Mouse (Mus musculus) layer of hippocampus, postnatal 25 days (tissue): ENCODE results near the gene Slit3. TPM values are rescaled to one million over a fixed set of nuclear protein-coding genes. Genes with fewer than 3 reads are reported as not detected.

ENCODE experiments used
- DNase-seq, 2 experiments: peaks; one replicate each; pipeline ENCODE4 v3.0.0; 2022; ENCODE audit warnings: mixed read lengths in 2 of 2, low spot score in 1 of 2; ENCODE audit errors: extremely low spot score in 1 of 2
- total RNA-seq, 2 experiments: library from RNA; stranded (reverse); gene quantifications; 2 replicates each; pipeline ENCODE4 v1.2.3; 2021

The Slit3 gene
- total RNA-seq, 2 experiments from 2014 or later, result 86.6 to 115 TPM

DNA sequence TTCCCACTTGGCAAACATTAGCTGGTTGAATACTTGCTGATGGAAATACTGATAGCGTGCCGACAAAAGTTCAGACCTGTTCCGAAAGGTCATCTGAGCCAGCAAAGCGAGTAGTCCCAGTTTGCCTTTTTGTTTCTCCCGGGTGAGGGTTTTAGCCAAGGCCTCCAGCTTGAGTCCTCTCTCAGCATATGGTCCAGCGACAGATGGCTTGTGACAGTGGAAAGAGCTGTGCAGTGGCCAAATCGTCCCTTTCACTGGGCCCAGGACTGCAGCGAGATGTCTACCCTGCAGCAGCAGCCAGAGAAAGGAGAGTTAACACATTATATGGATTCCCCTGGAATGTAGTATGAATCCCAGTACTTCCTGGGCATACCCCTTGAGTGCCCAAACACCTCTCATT lies 215.5 kb downstream of the Slit3 start:
- DNase-seq, result no peak

DNA sequence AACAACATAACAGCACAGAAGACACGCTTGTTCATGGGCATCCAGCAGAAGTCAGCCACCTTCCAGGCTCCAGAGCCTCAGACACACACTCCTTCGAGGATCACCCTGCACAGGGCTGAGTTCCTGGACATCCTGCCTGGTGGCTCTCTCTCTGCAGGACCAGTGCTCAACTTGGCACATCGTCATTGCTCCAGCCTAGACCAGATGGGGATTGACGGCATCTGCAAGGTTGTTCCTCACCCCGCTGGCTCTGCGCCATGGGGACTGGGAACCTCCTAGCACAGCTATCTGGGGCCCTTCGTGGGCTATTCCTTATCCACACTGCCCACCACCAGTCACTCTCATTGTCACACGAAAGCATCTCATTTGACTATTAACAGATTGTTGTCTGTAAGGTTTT lies 216.5 kb downstream of the Slit3 start:
- no peak for DNase-seq

DNA sequence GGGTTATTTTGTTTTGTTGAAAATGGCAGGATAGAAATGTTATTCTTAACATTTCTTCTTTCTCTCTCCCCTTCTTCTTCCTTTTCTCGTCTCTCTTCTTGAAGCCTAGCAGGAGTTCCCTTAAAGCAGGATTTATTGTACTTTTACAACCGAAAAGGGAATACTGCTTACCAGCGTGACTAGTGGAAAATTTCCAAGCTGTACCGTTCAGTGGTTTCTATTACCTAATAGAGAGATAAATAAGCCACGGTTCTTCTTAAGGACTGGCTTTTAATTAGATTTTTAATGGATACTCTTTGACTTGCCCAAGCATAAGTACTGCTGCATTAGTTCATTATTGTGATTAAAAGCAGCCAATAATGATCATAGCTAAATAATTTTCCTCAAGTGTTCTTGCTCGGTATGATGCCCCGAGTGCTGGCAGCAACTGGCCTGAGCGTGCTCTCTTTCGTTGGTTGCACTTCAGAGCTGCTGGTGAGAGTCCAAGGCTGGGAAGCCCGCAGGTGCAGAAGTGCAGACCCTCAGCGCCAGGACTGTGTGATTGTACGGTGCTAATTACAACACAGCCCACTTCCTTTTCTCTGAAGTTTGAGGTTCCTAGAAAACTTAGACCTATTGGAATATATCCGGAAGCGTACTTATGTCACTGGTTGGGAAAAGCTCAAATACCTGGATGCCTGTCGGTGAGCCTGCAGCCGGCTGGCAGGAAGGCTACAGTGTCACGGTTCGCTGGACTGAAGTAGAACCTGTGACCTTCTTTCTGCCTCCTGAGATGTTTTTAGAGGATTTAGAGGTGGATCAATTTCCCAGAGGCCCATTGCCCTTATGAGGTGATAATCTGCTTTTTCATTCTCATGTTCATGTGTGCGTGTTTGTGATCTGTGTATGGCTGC lies 217.1 kb downstream of the Slit3 start:
- DNase-seq, result no peak

DNA sequence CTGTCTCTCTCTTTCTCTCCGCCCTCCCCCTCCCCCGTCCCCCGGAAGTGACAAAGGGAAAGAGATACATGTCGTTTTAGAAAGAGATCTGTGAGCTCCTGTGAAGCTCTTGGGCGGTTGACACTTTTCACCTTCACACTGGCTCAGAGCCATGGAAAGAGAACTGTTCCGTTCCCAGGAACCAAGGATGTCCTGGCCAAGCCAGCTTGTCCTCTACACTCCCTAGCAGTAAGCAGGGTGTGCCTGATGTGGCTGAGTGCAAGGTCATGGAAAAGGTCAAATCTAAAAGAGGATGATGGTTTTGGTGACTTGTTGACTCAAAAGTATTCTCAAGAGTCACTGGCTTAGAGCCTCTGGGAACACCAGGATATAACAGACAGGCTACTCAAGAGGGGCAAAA lies 219.7 kb downstream of the Slit3 start:
- no peak for DNase-seq

DNA sequence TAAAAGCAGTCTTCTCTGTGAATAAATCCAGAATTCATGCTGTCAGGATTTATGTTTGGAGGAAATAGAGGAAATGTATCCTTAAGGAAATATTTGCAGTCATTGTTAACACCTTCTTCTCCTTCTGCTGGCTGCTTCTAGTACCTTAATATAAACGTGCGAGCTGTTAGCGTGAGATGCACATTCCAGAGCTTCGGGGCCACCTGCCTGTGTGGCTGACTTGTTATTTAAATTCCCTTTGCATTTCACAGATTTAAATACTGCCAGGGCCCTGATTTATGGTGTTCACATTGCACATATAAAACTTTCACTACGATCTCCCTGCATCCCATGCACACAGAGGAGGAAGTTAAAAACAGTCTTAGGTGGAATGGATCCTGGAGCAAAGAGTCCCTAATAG lies 221.5 kb downstream of the Slit3 start:
- DNase-seq, result no peak

DNA sequence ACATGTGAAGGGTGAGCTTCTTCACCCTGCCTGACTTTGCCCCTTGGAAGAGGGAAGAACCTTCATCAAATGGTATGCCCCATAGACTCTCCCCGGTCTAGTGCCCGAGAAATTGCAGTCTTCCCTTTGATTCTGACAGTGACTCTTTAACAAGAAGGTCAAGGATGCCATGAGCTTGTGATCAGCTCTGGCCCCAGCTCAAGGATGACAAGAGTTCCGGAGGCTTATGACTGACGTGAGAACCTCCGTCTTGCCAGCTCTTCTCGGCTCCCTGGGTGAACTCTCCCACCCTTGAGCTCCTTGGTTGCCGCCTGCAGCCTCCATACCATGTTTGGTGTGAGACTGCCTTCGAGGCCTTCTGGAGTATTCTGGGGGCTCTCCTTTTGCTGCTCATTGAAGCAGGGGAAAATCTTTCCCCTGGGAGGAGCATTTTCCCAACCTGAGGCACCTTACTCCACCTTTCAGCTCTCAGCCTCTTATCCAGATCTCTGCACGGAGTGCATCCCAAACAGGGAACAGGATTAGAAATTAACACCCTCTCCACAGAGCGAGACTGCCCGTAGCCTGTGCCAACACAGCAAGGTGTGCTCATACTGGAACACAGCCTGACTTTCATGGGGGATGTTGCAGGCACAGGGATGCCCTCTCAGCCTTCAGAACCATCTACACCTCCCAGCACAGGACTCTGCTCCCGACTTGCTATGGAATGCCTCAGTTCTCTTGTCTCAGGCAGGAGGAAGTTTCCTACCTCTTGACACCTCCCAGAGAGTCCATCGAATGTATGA lies 224.9 kb downstream of the Slit3 start:
- DNase-seq, result no peak

DNA sequence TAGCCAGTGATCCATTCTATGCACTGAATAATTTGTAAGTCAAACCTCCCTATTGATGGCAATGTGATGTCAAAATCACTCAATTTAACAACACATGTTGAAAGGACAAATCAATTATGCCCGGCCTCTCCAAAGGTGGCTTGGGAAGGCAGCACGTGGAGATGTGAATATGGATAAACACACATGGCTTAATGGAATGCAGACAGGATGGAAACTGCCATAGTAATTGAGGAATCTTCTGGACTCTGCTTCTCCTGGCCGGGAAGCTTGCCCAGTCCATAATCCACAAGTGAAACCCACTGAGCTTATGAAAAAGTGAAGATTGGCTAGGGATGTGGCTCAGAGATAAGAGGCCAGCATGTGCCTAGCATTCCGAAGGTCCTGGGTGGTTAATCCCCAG lies 227.1 kb downstream of the Slit3 start:
- no peak for DNase-seq

DNA sequence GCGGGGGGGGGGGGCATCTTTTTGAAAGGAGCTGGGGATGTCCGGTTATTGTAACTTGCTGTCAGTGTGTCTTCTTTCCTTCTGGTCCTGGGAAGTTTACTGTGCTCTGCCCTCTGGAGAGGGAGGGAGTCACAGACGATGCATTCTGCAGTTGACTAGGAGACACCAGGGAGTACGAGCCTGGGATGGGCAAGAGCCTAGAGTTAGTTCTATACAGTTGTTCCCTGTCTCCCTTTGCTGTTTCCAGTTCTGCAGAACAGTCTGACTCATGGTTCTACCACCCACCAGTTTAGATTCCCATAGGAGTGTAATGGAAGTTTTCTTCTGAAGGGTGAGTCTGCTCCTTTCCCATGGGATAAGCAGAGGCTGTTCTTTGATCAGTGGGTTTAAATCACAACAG lies 229.9 kb downstream of the Slit3 start:
- no peak for DNase-seq

DNA sequence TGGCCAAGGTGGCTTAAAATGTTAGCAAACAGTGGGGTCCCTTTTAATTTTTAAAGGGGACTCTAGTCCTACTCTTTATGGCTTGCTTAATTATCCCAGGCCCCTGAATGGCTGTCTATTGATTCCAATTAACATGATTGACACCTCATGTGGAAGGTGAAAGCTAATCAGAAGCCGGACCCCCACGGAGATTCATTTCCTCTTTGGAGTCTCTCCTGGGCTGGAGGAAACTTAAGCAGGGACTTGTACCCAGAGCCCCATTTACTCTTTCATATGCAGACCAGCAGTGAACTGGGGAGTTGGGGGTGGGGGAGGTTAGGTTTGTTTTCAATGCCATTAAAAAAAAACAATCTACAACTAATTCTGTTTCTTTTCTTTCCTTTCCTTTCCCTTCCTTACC lies 230.4 kb downstream of the Slit3 start:
- DNase-seq, result no peak

DNA sequence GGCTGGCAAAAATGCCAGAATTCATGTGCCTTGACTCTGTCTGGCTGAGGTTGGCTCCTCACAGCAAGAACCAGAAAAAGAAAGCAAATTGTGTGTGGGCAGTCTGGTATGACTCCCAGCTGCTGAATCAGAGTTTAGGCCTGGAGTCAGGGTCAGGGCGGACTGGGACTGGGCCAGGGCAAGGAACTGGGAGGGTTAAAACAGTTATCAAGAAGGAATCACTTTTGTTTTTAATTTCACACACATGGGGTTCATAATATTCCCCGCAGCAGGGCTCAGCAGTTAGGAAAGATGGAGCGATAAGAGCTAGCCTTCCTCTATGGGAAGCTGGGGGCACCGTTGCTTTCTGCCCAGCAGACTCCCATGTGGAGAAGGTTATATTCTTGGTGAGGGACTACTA lies 234.8 kb downstream of the Slit3 start:
- DNase-seq, result no peak

DNA sequence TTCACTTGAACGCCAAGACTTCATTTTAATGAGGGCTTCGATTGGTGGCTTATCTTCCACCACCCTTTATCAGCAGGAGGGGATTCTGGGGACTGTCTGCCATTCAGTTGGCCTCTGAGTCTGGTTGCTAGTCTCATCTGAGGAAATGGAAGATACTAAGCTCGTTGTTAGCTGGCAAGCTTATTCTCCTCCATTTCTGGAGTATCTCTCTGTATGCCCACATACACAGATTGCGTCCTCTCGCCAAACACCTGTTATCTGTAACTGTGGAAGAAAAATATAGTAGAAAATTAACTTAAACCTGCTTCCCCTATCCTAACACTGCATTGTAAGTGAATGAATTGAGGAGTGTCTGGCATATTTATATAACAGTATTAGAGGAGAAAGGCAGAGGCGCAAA lies 240.0 kb downstream of the Slit3 start:
- DNase-seq, result no peak

DNA sequence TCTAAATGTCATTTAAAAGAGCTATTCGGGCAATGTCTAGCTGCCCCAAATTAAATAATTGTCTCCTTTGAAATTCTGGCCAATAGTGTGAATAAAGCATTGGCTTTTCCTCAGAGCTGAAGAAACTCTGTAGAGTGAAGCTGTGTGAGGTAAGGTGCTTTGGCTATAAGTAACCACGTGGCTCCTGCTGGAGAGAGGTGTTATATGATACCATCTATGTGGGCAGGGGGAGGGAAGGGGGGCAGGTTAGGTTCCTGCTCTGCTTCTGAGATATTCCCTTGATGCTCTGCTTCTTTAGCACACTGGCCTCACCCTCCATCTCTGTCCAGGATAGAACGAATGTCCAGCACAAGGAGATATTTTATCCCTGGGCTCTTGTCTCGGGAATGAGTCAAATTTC lies 242.0 kb downstream of the Slit3 start:
- DNase-seq, result no peak

DNA sequence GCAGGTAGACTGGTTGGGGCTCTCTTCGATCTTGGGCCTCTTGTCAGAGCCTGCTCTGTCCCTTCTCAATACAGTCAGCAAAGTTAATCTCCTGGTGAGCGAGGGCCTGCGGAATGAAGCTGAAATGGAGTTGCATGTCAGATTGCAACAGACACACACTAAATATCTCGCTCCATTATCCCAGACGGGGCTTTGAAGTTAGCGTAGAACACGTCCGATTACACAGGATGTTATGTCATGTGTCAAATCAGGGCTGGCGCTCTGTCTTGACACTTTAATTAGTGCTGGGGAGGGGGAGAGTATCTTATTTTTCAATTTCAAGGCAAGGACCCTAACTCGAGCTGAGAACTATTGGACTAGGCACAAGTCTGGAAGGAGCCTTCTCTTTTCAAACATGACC lies 243.4 kb downstream of the Slit3 start:
- DNase-seq, result no peak

DNA sequence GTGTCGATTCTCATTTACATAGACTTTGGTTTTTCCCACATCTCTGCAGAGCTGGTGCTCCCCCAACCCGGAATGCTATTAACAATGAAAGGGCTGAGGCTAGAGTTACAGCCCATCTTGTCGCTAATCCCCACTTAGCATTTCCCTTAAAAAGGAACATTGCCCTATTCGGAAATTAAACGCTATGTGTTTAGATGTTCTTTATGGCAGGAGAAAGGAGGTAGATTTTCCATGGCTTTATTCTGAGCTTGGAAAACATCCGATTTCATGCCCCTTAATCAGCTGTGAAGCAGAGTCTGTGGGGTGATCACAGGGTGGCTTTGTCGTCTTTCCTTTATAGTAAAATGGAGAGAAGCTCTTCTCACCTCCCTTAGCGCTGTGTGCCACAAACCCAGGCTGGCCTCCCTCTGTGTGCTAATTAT lies 244.5 kb downstream of the Slit3 start:
- no peak for DNase-seq

DNA sequence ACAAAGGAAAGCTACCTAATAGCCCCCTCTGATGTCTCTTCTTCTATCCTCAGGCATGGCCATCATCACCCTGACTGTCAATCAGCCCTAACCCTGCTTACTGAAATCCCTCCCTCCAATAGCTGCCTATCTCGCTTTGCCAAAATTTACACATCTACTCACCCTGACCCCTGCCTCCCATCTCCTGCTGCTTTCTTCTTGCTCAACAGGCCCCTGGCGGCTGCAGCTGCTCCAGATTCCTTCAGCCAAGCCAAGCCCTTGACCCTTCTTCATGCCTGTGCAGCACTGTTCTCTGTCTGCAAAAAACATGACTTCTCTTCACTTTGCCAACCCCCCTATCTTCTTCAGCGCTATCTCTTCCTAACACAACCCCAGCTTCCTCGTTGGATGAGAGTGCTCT lies 245.6 kb downstream of the Slit3 start:
- DNase-seq, result no peak

DNA sequence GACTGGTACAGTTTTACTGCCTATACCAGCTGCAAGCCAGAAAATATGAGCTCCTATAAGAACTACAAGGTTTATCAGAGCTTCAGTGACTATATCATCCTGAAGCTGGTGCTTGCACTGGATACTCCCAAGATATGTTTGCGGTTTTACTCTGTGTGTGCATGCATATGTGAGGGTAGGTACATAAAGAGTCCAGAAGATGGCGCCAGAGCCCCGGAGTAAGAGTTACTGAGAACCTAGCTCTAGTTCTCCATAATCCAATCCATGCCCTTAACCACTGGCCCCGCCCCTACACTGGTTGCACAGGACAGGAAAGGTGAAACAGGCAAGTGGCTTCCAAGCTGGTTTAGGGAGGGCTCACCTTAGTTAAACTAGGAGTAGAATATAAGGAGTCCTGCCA lies 246.2 kb downstream of the Slit3 start:
- no peak for DNase-seq

DNA sequence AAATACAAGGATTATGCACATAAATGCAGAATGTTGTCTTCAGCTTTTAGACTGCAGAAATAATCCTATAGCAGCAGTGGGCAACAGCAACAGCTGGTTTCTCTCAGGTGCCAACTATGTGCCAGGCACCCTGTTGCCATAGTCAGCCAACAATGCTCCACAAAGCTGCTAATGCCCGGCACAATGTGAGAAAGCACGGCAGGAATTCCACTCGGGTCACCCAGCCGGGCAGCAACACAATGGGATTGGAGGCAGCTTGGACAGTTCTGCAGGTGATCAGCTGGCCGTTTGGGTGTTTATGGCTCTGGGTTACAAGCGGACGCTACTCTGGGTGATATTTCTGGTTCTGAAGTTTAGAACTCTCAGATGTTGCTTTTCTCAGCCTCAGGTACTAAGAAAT lies 248.9 kb downstream of the Slit3 start:
- no peak for DNase-seq

DNA sequence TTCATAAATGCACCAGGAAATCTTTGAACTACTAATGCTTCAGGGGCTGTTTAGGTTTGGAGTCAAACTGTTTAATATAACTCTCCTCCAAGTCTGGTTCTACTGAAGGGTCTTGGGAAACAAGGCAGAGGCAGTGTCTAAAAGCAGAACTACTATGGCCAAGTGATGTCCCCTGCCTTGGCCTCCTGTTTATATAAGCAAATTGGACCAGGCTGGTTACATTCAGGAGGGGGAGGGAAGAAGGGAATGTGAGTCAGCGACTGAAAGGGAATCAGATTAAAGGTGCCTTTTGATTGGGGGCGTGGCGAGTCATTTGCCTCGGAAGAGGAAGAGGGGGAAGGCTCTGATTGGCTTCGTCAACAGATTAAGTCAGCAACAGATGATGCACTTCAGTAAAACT lies 249.7 kb downstream of the Slit3 start:
- no peak for DNase-seq

DNA sequence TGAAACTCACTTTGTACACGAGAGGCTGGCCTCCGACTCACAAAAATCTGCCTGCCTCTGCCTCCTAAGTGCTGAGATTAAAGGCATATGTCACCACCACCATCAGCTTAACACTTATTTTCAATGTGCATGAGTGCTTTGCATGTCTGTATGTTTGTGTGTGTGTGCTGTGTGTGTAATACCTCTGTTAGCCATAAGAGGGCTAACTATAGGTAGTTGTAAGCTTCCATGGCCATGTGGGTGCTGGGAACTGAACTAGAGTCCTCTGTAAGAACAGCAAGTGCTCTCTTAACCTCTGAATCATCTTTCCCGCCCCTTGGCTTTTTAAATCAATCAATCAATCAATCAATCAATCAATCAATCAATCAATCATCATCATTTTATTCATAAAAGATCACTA lies 251.4 kb downstream of the Slit3 start:
- DNase-seq, result no peak

DNA sequence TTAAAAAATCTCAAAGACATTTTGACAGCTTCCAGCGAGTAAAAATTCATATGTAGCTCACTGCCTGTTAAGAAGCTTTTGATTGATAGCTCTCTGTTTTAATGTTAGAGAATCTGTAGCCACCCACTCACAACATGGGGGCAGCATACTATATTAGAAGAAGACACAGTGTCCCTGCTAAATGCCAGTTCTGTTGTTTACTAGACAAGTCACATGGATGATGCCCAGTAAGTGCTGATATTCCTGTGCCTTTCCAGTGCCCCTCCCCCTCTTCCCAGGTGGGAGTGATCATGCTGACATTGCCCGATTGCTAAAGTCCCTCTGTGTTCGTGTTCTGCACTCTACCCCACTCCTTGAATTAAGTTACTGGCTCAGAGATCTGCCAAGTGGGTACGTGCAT lies 254.0 kb downstream of the Slit3 start:
- peak in 1 of 2 experiments; percentile 51 for DNase-seq

DNA sequence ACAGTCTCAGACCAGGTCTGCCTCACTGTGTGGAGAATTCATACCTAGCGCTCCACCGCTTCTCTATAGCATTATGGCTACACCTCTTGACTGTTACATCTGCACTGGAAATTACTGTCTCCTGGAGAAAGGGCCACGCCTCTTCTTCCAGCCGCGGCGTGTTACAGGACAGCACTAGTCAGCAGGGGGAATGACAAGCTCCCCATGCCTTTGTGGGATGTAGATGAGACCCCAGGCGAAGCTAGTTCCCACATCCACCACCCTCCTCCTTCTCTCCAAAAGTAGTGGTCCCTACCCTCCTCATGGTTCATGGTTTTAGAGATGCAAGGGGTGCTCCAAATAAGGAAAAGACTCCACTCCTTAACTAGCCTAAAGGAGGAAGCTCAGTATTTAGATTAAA lies 257.8 kb downstream of the Slit3 start:
- no peak for DNase-seq

DNA sequence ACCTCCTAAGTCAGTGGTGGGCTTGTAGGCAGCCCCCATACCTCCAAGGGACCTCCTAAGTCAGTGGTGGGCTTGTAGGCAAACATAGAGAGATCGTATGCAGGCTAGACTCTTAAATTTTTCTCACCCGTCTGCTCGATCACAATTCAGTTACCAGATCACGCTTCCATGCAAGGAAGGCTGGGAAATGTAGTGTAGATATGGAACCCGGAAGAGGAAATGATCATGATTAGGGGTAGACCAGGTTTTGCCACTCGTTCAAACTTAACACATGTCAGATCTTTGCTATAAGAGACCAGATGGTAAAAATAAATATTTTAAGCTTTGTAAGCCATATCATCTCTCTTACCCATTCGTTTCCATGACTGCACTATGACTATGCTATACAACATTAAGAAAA lies 258.4 kb downstream of the Slit3 start:
- DNase-seq, result no peak
